Mouse (Mus musculus) small intestine, adult 2 months (tissue): ENCODE measurements at regions not wholly inside any gene's neighbourhood (a gene's known extent, or its start where the extent isn't known, plus 50 kb on each side); places are given as distances from the start of the nearest gene placed in this dataset.

Source experiments
- H3K27ac ChIP-seq: fragments of 200-500 bp; 2 replicates; pipeline ENCODE4 v1.5.1; 2012; ENCODE audit warnings: low read depth, low read length, control low read depth, inconsistent platforms; ENCODE audit not compliant: insufficient read depth
- H3K27me3 ChIP-seq: fragments of 200-500 bp; 2 replicates; pipeline ENCODE4 v1.6.1; 2012; ENCODE audit warnings: mild to moderate bottlenecking, moderate library complexity, low read length, inconsistent platforms; ENCODE audit not compliant: control insufficient read depth, insufficient read depth
- H3K36me3 ChIP-seq: fragments of 200-500 bp; 2 replicates; pipeline ENCODE4 v1.6.1; 2012; ENCODE audit warnings: mild to moderate bottlenecking, low read length, control low read depth, inconsistent platforms; ENCODE audit not compliant: control insufficient read depth, insufficient read depth
- H3K4me1 ChIP-seq: fragments of 200-500 bp; 2 replicates; pipeline ENCODE4 v1.6.1; 2012; ENCODE audit warnings: low read length, inconsistent platforms, mixed read lengths; ENCODE audit not compliant: control insufficient read depth, insufficient read depth, insufficient read length
- H3K4me3 ChIP-seq: fragments of 200-500 bp; 2 replicates; pipeline ENCODE4 v1.5.1; 2012; ENCODE audit warnings: low read depth, mild to moderate bottlenecking, control low read depth, inconsistent platforms, low read length, moderate library complexity
- CTCF ChIP-seq: fragments of 200-500 bp; IDR thresholded peaks from 2 replicates; pipeline ENCODE4 v1.5.1; 2012; ENCODE audit warnings: low read depth, mild to moderate bottlenecking, control low read depth, inconsistent platforms, low read length, moderate library complexity, mixed read lengths; ENCODE audit not compliant: insufficient replicate concordance, insufficient read length; ENCODE audit errors: extremely low read depth
- POLR2A ChIP-seq: fragments of 200-500 bp; IDR thresholded peaks from 2 replicates; pipeline ENCODE4 v1.6.1; 2012; ENCODE audit warnings: low read depth, mild to moderate bottlenecking, control low read depth, inconsistent platforms, low read length, moderate library complexity
- WGBS: fragments of 180-500 bp; shearing (Covaris S2); methylation state at CpG from one replicate; pipeline ENCODE4 v1.1.7; 2018; 5-methylcytosine and 5-hydroxymethylcytosine counted together

GRCm38 (mm10) chrX:12294941-12295340 lies 134.8 kb upstream of the Bcor start:
- Histone ChIP-seq H3K4me3 (no peak overlapping the region), H3K36me3 (no peaks in the 10 kb centered on the region), H3K27me3 (no peaks in the 10 kb centered on the region), H3K27ac (no peak overlapping the region), H3K4me1 (no peaks in the 10 kb centered on the region)
- whole genome bisulfite sequencing, result 66% methylated on average over 6 of the region's 6 CpGs
- TF ChIP-seq CTCF, result no peak

- 76% methylated on average over 9 of the region's 9 CpGs for WGBS
- Histone ChIP-seq H3K4me1 (no peaks in the 10 kb centered on the region), H3K27me3 (no peaks in the 10 kb centered on the region), H3K4me3 (no peak overlapping the region), H3K27ac (no peak overlapping the region), H3K36me3 (no peaks in the 10 kb centered on the region)
- no peak for TF ChIP-seq POLR2A
- no peak for TF ChIP-seq CTCF
These were observed 136.3 kb upstream of the Bcor start for GRCm38 (mm10) chrX:12296264-12297053.

GRCm38 (mm10) chrX:12298609-12299008 lies 138.5 kb upstream of the Bcor start:
- no peaks in the 10 kb centered on the region for H3K27me3 ChIP-seq
- WGBS, result 78% methylated on average over 5 of the region's 5 CpGs
- H3K36me3 ChIP-seq, result no peaks in the 10 kb centered on the region
- TF ChIP-seq POLR2A (no peak), CTCF (no peak)
- H3K27ac ChIP-seq, result no peak overlapping the region
- no peak overlapping the region for H3K4me3 ChIP-seq
- H3K4me1 ChIP-seq, result no peaks in the 10 kb centered on the region

- TF ChIP-seq POLR2A (no peak), CTCF (no peak)
- H3K4me3 ChIP-seq, result no peak overlapping the region
- H3K27ac ChIP-seq, result no peak overlapping the region
- WGBS, result 93% methylated on average over 11 of the region's 11 CpGs
- no peaks in the 10 kb centered on the region for H3K4me1 ChIP-seq
- no peaks in the 10 kb centered on the region for H3K27me3 ChIP-seq
- H3K36me3 ChIP-seq, result no peaks in the 10 kb centered on the region
These were observed 139.1 kb upstream of the Bcor start for GRCm38 (mm10) chrX:12299236-12299635.

GRCm38 (mm10) chrX:12304678-12305077 lies 144.5 kb upstream of the Bcor start:
- Histone ChIP-seq H3K4me1 (no peaks in the 10 kb centered on the region), H3K4me3 (no peak overlapping the region), H3K36me3 (no peaks in the 10 kb centered on the region), H3K27me3 (no peaks in the 10 kb centered on the region), H3K27ac (no peak overlapping the region)
- 73% methylated on average over 5 of the region's 5 CpGs for WGBS
- TF ChIP-seq POLR2A (no peak), CTCF (no peak)

GRCm38 (mm10) chrX:12306940-12307339 lies 146.8 kb upstream of the Bcor start:
- no peak overlapping the region for H3K27ac ChIP-seq
- H3K4me1 ChIP-seq, result no peaks in the 10 kb centered on the region
- H3K36me3 ChIP-seq, result no peaks in the 10 kb centered on the region
- H3K4me3 ChIP-seq, result no peak overlapping the region
- WGBS, result 82% methylated on average over 3 of the region's 3 CpGs
- no peaks in the 10 kb centered on the region for H3K27me3 ChIP-seq
- no peak for TF ChIP-seq CTCF
- no peak for TF ChIP-seq POLR2A

GRCm38 (mm10) chrX:12312534-12312933 lies 152.4 kb upstream of the Bcor start:
- Histone ChIP-seq H3K27ac (no peak overlapping the region), H3K4me1 (no peaks in the 10 kb centered on the region), H3K4me3 (no peak overlapping the region), H3K36me3 (no peaks in the 10 kb centered on the region), H3K27me3 (no peaks in the 10 kb centered on the region)
- TF ChIP-seq POLR2A (no peak), CTCF (no peak)
- WGBS, result 36% methylated on average over 5 of the region's 5 CpGs
